Mouse (Mus musculus) lung, embryonic 14.5 days (tissue): ENCODE results near the gene Mark4. TPM values are rescaled to one million over a fixed set of nuclear protein-coding genes. Genes with fewer than 3 reads are reported as not detected.

ENCODE experiments used
- ATAC-seq: fragments of 200-750 bp; cut with Nextera tagmentation; 2 replicates; pipeline ENCODE4 v1.8.0; 2017; ENCODE audit warnings: mild to moderate bottlenecking, moderate TSS enrichment, moderate library complexity; ENCODE audit not compliant: insufficient read depth
- DNase-seq: peaks from one replicate; pipeline ENCODE4 v3.0.0-alpha.2; 2015
- H3K27ac ChIP-seq: fragments of 300-500 bp; sonication (generic); 2 replicates; pipeline ENCODE4 v1.5.1; 2014; ENCODE audit warnings: low read depth, mild to moderate bottlenecking, moderate library complexity
- H3K27me3 ChIP-seq: fragments of 300-500 bp; sonication (generic); 2 replicates; pipeline ENCODE4 v1.6.1; 2014; ENCODE audit warnings: low read length, control low read depth; ENCODE audit not compliant: insufficient read depth
- H3K36me3 ChIP-seq: fragments of 300-500 bp; sonication (generic); 2 replicates; pipeline ENCODE4 v1.6.1; 2014; ENCODE audit warnings: control low read depth; ENCODE audit not compliant: insufficient read depth
- H3K4me1 ChIP-seq: fragments of 300-500 bp; sonication (generic); 2 replicates; pipeline ENCODE4 v1.6.1; 2014; ENCODE audit warnings: antibody characterized with exemption, control low read depth; ENCODE audit not compliant: insufficient read depth
- H3K4me2 ChIP-seq: fragments of 300-500 bp; sonication (generic); 2 replicates; pipeline ENCODE4 v1.6.1; 2014; ENCODE audit warnings: mild to moderate bottlenecking
- H3K4me3 ChIP-seq: fragments of 300-500 bp; sonication (generic); 2 replicates; pipeline ENCODE4 v1.5.1; 2014; ENCODE audit warnings: low read depth, low read length
- H3K9ac ChIP-seq: fragments of 300-500 bp; sonication (generic); 2 replicates; pipeline ENCODE4 v1.6.1; 2014
- H3K9me3 ChIP-seq: fragments of 300-500 bp; sonication (generic); 2 replicates; pipeline ENCODE4 v1.6.1; 2016; ENCODE audit warnings: low read depth, low read length, control low read depth
- CTCF ChIP-seq: IDR thresholded peaks from 2 replicates; pipeline ENCODE4 v1.5.1; 2016; ENCODE audit warnings: antibody characterized with exemption, low read depth
- WGBS: fragments of 180-500 bp; shearing (Covaris S2); extraction: QIAGEN DNeasy Blood & Tissue Kit; methylation state at CpG from one replicate; pipeline ENCODE4 v1.1.7; 2014; 5-methylcytosine and 5-hydroxymethylcytosine counted together
- polyA plus RNA-seq: library from polyadenylated mRNA; unstranded; fragments of >200 nt; fragmentation: Nextera tagmentation; extraction: Ambion mirVana; gene quantifications from 2 replicates; pipeline ENCODE4 v1.2.1, GENCODE M21; 2014

Gene Mark4
- polyA plus RNA-seq, 1 experiment from 2014 or later = 11.1 TPM

GRCm38 (mm10) chr7:19441448-19442091 lies 17.1 kb downstream of the Mark4 start:
- peaks cover 83% of the 10 kb centered on the region for H3K36me3 ChIP-seq

GRCm38 (mm10) chr7:19437048-19437447 lies 21.6 kb downstream of the Mark4 start:
- no peak overlapping the region for H3K4me3 ChIP-seq
- WGBS = 81% methylated on average over 9 of the region's 9 CpGs
- DNase-seq (no peak), ATAC-seq (no peak)
- no peaks in the 10 kb centered on the region for H3K27me3 ChIP-seq
- no peak overlapping the region for H3K27ac ChIP-seq
- no peak for TF ChIP-seq CTCF
- no peaks in the 10 kb centered on the region for H3K9me3 ChIP-seq
- no peak overlapping the region for H3K9ac ChIP-seq
- no peaks in the 10 kb centered on the region for H3K4me1 ChIP-seq
- no peak overlapping the region for H3K4me2 ChIP-seq
- H3K36me3 ChIP-seq = peaks cover 89% of the 10 kb centered on the region

More at GRCm38 (mm10) chr7:19441448-19442091, 17.1 kb downstream of the Mark4 start:
- TF ChIP-seq CTCF = no peak
- Histone ChIP-seq H3K4me2 (no peak overlapping the region), H3K4me3 (no peak overlapping the region), H3K9ac (no peak overlapping the region), H3K4me1 (no peaks in the 10 kb centered on the region), H3K27me3 (no peaks in the 10 kb centered on the region), H3K27ac (no peak overlapping the region), H3K9me3 (no peaks in the 10 kb centered on the region)
- DNase-seq = no peak
- no peak for ATAC-seq
- 75% methylated on average over 9 of the region's 9 CpGs for WGBS

GRCm38 (mm10) chr7:19436276-19436675 lies 22.3 kb downstream of the Mark4 start:
- H3K9ac ChIP-seq = no peak overlapping the region
- no peak for ATAC-seq
- H3K4me3 ChIP-seq = no peak overlapping the region
- no peak overlapping the region for H3K4me2 ChIP-seq
- peaks cover 89% of the 10 kb centered on the region for H3K36me3 ChIP-seq
- no peak for TF ChIP-seq CTCF
- WGBS = 95% methylated on average over 2 of the region's 2 CpGs
- no peaks in the 10 kb centered on the region for H3K27me3 ChIP-seq
- no peak for DNase-seq
- no peak overlapping the region for H3K27ac ChIP-seq
- no peaks in the 10 kb centered on the region for H3K9me3 ChIP-seq
- H3K4me1 ChIP-seq = no peaks in the 10 kb centered on the region

DNA sequence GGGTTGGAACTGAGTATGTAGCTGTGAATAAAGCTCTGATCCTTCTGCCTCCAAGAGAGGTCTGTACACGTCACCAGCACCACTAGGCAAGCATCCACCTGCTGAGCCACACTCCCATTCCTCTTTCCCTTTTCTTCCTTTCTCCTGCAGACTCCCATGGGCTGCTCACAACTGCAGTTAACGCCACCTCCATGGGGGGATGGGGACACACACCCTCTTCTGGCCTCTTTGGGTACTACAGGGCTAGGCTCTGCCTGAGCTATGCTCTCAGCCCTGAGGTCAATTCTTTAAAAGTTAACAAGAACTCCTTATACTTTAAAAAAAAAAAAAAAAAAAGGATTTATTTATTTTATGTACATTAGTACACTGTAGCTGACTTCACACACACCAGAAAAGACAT lies 26.1 kb downstream of the Mark4 start:
- Histone ChIP-seq H3K36me3 (peaks cover 94% of the 10 kb centered on the region), H3K9me3 (no peaks in the 10 kb centered on the region), H3K9ac (no peak overlapping the region), H3K4me3 (no peak overlapping the region), H3K4me2 (no peak overlapping the region), H3K4me1 (no peaks in the 10 kb centered on the region), H3K27me3 (no peaks in the 10 kb centered on the region), H3K27ac (no peak overlapping the region)
- peak; percentile 38 for TF ChIP-seq CTCF
- DNase-seq (no peak), ATAC-seq (no peak)
- 97% methylated on average over 2 of the region's 2 CpGs for WGBS

GRCm38 (mm10) chr7:19430402-19430801 lies 28.2 kb downstream of the Mark4 start:
- Histone ChIP-seq H3K4me2 (no peak overlapping the region), H3K4me1 (no peaks in the 10 kb centered on the region), H3K9me3 (no peaks in the 10 kb centered on the region), H3K27ac (no peak overlapping the region), H3K36me3 (peaks cover 97% of the 10 kb centered on the region), H3K4me3 (no peak overlapping the region), H3K9ac (no peak overlapping the region), H3K27me3 (no peaks in the 10 kb centered on the region)
- DNase-seq (peak; percentile 23), ATAC-seq (no peak)
- 69% methylated on average over 6 of the region's 6 CpGs for WGBS
- TF ChIP-seq CTCF = no peak

DNA sequence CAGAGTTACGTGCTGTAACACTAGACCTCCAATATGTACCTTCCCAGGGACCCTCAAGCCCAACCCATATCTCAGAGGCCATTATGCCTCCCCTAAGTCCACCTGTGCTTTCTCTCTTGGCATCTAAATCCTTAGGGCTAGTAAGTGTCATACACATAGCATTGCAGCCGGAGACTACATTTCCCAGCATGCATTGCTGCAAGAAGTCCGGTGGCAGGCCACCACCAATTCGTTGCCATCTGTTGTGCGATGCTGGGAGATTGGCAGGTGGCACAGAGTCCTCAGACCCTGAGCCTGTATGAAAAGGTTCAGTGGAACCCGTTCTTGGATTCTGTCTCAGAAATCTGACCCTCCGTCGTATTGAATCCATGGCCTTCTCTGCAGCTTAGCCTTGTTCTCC lies 28.9 kb downstream of the Mark4 start:
- no peaks in the 10 kb centered on the region for H3K27me3 ChIP-seq
- no peak for ATAC-seq
- WGBS = 73% methylated on average over 8 of the region's 8 CpGs
- no peak overlapping the region for H3K4me3 ChIP-seq
- no peaks in the 10 kb centered on the region for H3K4me1 ChIP-seq
- H3K27ac ChIP-seq = no peak overlapping the region
- no peak for TF ChIP-seq CTCF
- no peak overlapping the region for H3K9ac ChIP-seq
- H3K4me2 ChIP-seq = no peak overlapping the region
- peaks cover 97% of the 10 kb centered on the region for H3K36me3 ChIP-seq
- H3K9me3 ChIP-seq = no peaks in the 10 kb centered on the region
- DNase-seq = no peak

DNA sequence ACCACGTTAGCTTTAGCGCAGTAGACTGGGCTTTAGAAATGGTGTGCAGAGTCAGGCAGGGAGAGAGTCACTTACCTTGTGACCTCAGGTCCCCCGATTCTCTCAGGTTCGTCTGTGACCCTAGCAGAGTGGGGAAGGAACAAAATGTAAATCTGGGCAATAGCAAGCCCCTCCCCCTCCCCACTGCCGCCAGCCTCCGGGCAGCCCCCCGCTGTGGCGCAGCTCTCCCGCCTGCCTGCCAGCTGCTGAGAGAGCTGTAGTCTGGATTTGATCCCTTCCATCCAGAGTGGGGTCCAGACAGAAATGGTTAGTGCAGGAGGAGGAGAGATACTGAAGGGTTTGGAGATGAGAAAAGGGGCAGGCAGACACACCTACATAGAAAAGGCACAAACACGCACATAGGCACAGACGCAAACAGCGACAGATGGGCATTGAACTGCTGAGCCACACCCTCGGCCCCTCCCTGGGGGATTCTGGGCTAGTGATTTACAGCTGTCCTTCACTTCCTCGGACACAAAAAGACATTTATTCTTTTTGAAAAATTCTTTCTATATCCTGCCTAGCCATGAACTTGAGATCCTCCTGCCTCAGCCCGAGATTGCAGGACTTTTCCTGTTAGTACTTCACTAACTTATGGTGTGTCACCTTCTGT lies 30.5 kb downstream of the Mark4 start:
- Histone ChIP-seq H3K4me1 (no peaks in the 10 kb centered on the region), H3K27me3 (no peaks in the 10 kb centered on the region), H3K36me3 (peaks cover 81% of the 10 kb centered on the region), H3K4me3 (no peak overlapping the region), H3K9ac (no peak overlapping the region), H3K9me3 (no peaks in the 10 kb centered on the region), H3K4me2 (no peak overlapping the region), H3K27ac (no peak overlapping the region)
- WGBS = 71% methylated on average over 15 of the region's 15 CpGs
- DNase-seq = no peak
- no peak for ATAC-seq
- TF ChIP-seq CTCF = no peak
